Mouse (Mus musculus) liver, adult (tissue): ENCODE results near the gene Cse1l.

Experiments
- GATA4 ChIP-seq: IDR thresholded peaks from 2 replicates; pipeline ENCODE4 v1.6.1; 2014; ENCODE audit warnings: mild to moderate bottlenecking, low read length; ENCODE audit not compliant: insufficient replicate concordance

Cse1l gene

DNA sequence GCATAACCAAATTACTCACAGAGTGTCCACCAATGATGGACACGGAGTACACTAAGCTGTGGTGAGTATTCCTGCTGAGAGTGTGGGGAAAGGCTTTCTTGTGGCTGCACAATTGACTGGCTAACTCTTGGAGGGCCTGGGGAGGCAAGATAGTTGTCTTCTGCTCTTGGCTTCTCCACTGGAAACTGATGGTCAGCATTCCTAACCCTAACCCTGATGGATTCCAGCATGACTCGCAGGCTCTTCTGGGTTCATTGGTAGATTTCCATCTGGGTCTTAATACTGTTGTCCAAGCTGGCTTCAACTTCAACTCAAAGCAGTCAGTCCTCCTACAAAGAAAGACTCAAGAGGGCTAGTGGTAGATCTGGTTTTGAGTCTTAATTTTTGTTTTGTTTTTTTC is 37.3 kb downstream of the Cse1l start:
- TF ChIP-seq GATA4: no peak

GRCm38 (mm10) chr2:166944346-166944745 is 38.5 kb downstream of the Cse1l start:
- no peak for TF ChIP-seq GATA4

DNA sequence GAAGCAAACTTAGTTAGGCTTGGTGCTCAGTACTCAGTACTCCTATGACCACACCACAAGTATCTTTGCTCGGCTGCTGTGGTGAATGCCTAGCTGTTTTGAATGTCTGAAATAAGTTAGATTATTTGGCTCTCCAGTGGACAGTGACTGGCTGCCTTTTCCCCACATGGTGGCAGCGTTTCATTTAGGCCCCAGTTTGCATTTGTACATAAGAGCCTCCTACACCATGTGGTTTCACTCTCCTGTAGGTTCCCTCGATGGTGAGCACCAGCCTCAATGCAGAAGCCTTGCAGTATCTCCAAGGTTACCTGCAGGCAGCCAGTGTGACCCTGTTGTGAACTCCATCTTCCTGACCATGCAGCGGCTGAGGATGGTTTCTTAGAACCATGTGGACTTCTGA is 39.6 kb downstream of the Cse1l start:
- no peak for TF ChIP-seq GATA4

GRCm38 (mm10) chr2:166948246-166948645 is 42.4 kb downstream of the Cse1l start:
- TF ChIP-seq GATA4: no peak

DNA sequence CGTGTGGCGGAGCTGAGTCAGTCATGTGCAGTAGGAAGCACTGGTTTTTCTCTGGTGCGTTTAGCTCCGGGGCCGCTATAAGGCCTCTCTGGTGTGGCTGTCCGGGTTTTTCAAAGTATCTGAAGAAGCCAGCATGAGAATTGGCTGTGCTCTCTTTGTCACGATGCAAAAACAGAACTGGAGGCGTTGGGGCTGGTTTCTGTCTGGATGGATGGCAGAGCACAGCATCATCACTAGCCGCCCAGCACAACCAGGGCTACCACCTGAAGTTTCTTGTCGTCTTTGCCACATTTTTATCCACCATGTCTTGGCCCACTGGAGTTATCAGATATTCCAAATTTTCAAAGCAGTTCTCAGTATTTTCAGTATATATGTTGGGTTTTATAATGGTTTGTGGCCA is 43.1 kb downstream of the Cse1l start:
- TF ChIP-seq GATA4: no peak

DNA sequence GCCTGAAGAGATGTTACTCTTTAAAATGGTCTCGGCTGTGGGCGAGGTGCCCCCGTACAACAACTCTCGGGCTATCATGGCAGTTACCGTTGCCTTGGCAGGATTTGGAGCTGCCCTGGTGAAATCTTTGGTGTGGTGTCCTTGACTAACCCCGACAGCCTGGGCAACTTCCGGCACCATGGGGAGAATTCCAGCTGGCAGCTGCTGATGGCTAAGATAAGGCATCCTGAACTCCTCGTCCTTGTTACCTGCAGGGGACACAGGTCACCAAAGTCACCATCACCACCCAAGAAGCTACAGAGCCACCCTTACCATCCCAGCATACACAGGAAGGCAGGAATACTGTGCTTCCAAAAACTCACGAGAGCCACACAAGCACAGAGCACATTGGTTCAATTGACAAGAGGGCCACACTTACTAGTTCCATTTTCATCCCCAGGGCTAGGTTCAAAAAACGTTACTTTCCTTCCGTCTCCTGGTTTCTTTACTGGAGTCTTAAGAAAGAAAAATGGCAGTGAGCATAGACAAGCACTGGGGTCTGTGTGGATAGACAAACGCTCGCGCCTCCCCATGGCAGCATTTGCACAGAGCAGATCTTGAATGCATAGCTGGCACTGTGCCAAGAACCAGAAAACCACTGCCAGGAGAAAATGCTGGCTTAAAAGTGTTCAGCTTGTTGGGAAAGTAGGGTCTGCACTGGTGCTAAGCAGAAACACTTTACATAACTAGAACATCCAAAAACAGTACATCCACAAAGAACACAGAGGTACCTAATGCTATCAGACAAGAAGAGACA is 45.2 kb downstream of the Cse1l start:
- TF ChIP-seq GATA4: peak; percentile 95

GRCm38 (mm10) chr2:166952151-166952550 is 46.3 kb downstream of the Cse1l start:
- no peak for TF ChIP-seq GATA4

GRCm38 (mm10) chr2:166956805-166957204 is 51.0 kb downstream of the Cse1l start:
- no peak for TF ChIP-seq GATA4

DNA sequence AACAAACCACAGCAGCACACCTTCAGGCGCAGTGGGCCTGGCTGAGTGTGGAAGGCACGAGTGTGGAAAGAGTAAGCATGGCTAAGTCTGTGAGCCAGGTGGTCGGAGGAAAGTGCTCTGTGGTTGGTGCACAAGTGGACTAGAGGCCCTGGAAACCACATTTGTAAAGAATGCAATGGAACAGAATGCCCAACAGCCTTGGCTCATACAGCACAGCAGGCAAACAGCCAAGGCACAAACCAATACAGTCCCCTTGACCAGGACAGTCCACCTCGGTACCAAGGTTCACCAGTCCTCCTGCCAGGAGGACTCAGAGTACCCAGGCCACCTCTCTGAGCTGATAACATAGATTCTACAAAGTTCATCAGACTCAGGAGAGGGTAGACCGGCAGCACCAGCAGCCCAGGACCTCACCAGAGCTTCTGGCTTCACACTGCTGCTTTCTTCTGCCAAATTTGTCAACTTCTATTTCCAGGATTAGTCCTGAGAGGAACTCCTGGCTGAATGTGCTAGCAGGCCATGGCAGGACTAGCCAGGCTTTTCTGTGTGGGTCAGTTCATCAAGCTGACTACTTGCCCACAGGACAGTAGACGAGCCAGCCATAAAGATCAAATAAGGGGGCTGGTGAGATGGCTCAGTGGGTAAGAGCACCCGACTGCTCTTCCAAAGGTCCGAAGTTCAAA is 54.9 kb downstream of the Cse1l start:
- peak; percentile 89; the same call in 1 of the 2 replicates for TF ChIP-seq GATA4

- no peak for TF ChIP-seq GATA4
These were observed 57.4 kb downstream of the Cse1l start for GRCm38 (mm10) chr2:166963257-166963656.

GRCm38 (mm10) chr2:166964773-166965172 is 58.9 kb downstream of the Cse1l start:
- no peak for TF ChIP-seq GATA4

GRCm38 (mm10) chr2:166973153-166973552 is 67.3 kb downstream of the Cse1l start:
- TF ChIP-seq GATA4: no peak

GRCm38 (mm10) chr2:166974177-166974872 is 68.5 kb downstream of the Cse1l start:
- no peak for TF ChIP-seq GATA4

GRCm38 (mm10) chr2:166976356-166976755 is 70.5 kb downstream of the Cse1l start:
- no peak for TF ChIP-seq GATA4

- no peak for TF ChIP-seq GATA4
These were observed 71.7 kb downstream of the Cse1l start for GRCm38 (mm10) chr2:166977490-166977889.

DNA sequence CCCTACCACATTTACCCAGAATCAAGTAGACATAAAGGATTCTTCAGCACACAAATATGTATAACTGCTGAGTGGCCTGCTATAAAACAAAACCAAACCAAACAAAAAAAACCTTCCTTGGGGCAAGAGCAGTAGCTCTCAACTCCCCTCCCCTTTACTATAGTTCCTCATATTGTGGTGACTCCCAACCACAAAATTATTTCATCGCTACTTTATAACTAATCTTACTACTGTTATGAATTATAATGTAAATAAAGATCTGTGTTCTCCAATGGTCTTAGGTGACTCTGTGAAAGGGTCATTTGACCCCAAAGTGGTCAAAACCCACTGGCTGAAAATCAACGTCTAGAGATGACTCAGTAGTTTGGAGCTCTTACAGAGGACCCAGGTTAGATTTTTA is 74.3 kb downstream of the Cse1l start:
- TF ChIP-seq GATA4: no peak
